Mouse (Mus musculus): ENCODE results near the gene AC161166.1. TPM values are rescaled to one million over a fixed set of nuclear protein-coding genes. Genes with fewer than 3 reads are reported as not detected.

AC161166.1 gene
- total RNA-seq, 2 experiments from 2014 or later: not detected

- ATAC-seq (replicated peaks; ENCODE audit: poor library complexity, severe bottlenecking): peak; percentile 57
Measured at GRCm38 (mm10) chr7:24466835-24467234, 45.4 kb downstream of the AC161166.1 start.

GRCm38 (mm10) chr7:24462388-24463319, 49.6 kb downstream of the AC161166.1 start, which contains the start of gene Plaur:
Plaur (plus strand) TSS chr7:24462484.
- peak; percentile 49 for ATAC-seq (replicated peaks; ENCODE audit: poor library complexity, severe bottlenecking)

- ATAC-seq (replicated peaks; ENCODE audit: poor library complexity, severe bottlenecking): peak; percentile 17
Measured at GRCm38 (mm10) chr7:24461376-24462051, 50.7 kb downstream of the AC161166.1 start.

Other genes with a start within 250 kb of the AC161166.1 start
- 1.3 and 3.9 TPM in 2 replicates for gene Zfp93, start 242.0 kb downstream of the AC161166.1 start, total RNA-seq (2014; fragmentation: Nextera tagmentation)
- gene Zfp93, start 242.0 kb downstream of the AC161166.1 start, total RNA-seq (2017): 1.1 and 3.0 TPM in 2 replicates
- 16.5 and 16.8 TPM in 2 replicates for gene Zfp61, start 211.2 kb downstream of the AC161166.1 start, total RNA-seq (2014; fragmentation: Nextera tagmentation)
- gene Zfp61, start 211.2 kb downstream of the AC161166.1 start, total RNA-seq (2017): 16.7 and 27.7 TPM in 2 replicates
- gene Zfp94, start 195.8 kb downstream of the AC161166.1 start, total RNA-seq (2014; fragmentation: Nextera tagmentation): 5.8 and 6.0 TPM in 2 replicates
- 2.0 and 3.4 TPM in 2 replicates for gene Zfp94, start 195.8 kb downstream of the AC161166.1 start, total RNA-seq (2017)
- not detected in 2 replicates for gene Tescl, start 178.5 kb downstream of the AC161166.1 start, total RNA-seq (2014; fragmentation: Nextera tagmentation)
- not detected in 2 replicates for gene Tescl, start 178.5 kb downstream of the AC161166.1 start, total RNA-seq (2017)
- gene Lypd5, start 163.3 kb downstream of the AC161166.1 start, total RNA-seq (2014; fragmentation: Nextera tagmentation): not detected in 2 replicates
- gene Lypd5, start 163.3 kb downstream of the AC161166.1 start, total RNA-seq (2017): not detected in 2 replicates
- 24.2 and 31.4 TPM in 2 replicates for gene Kcnn4, start 142.2 kb downstream of the AC161166.1 start, total RNA-seq (2014; fragmentation: Nextera tagmentation)
- 36.3 and 43.5 TPM in 2 replicates for gene Kcnn4, start 142.2 kb downstream of the AC161166.1 start, total RNA-seq (2017)
- gene Smg9, start 112.8 kb downstream of the AC161166.1 start, total RNA-seq (2014; fragmentation: Nextera tagmentation): 21.6 and 29.5 TPM in 2 replicates
- 19.5 and 21.8 TPM in 2 replicates for gene Smg9, start 112.8 kb downstream of the AC161166.1 start, total RNA-seq (2017)
- not detected in 2 replicates for gene Irgc1, start 60.2 kb downstream of the AC161166.1 start, total RNA-seq (2014; fragmentation: Nextera tagmentation)
- gene Irgc1, start 60.2 kb downstream of the AC161166.1 start, total RNA-seq (2017): not detected in 2 replicates
- gene Plaur, start 50.0 kb downstream of the AC161166.1 start, total RNA-seq (2014; fragmentation: Nextera tagmentation): 19.0 and 20.5 TPM in 2 replicates
- 23.9 and 26.2 TPM in 2 replicates for gene Plaur, start 50.0 kb downstream of the AC161166.1 start, total RNA-seq (2017)
- gene Cadm4, start 30.4 kb downstream of the AC161166.1 start, total RNA-seq (2014; fragmentation: Nextera tagmentation): not detected in 2 replicates
- gene Cadm4, start 30.4 kb downstream of the AC161166.1 start, total RNA-seq (2017): not detected in 2 replicates
- 1.5 and 4.0 TPM in 2 replicates for gene Zfp428, start 5.4 kb downstream of the AC161166.1 start, total RNA-seq (2014; fragmentation: Nextera tagmentation)
- gene Zfp428, start 5.4 kb downstream of the AC161166.1 start, total RNA-seq (2017): 2.2 and 2.7 TPM in 2 replicates
- 5.1 and 5.9 TPM in 2 replicates for gene Irgq, start 18.2 kb upstream of the AC161166.1 start, total RNA-seq (2014; fragmentation: Nextera tagmentation)
- 3.3 and 4.2 TPM in 2 replicates for gene Irgq, start 18.2 kb upstream of the AC161166.1 start, total RNA-seq (2017)
- gene Pinlyp, start 33.7 kb upstream of the AC161166.1 start, total RNA-seq (2014; fragmentation: Nextera tagmentation): not detected in 2 replicates
- not detected in 2 replicates for gene Pinlyp, start 33.7 kb upstream of the AC161166.1 start, total RNA-seq (2017)
- 72.6 and 80.6 TPM in 2 replicates for gene Xrcc1, start 33.8 kb upstream of the AC161166.1 start, total RNA-seq (2014; fragmentation: Nextera tagmentation)
- 38.6 and 40.9 TPM in 2 replicates for gene Xrcc1, start 33.8 kb upstream of the AC161166.1 start, total RNA-seq (2017)
- 50.4 and 71.3 TPM in 2 replicates for gene Ethe1, start 75.1 kb upstream of the AC161166.1 start, total RNA-seq (2014; fragmentation: Nextera tagmentation)
- gene Ethe1, start 75.1 kb upstream of the AC161166.1 start, total RNA-seq (2017): 23.4 and 28.3 TPM in 2 replicates
- 0.41 and 0.75 TPM in 2 replicates for gene Zfp575, start 75.2 kb upstream of the AC161166.1 start, total RNA-seq (2014; fragmentation: Nextera tagmentation)
- not detected in 2 replicates for gene Zfp575, start 75.2 kb upstream of the AC161166.1 start, total RNA-seq (2017)
- gene Phldb3, start 98.3 kb upstream of the AC161166.1 start, total RNA-seq (2014; fragmentation: Nextera tagmentation): 1.8 and 6.4 TPM in 2 replicates
- gene Phldb3, start 98.3 kb upstream of the AC161166.1 start, total RNA-seq (2017): 7.6 and 13.5 TPM in 2 replicates
- gene Lypd3, start 124.1 kb upstream of the AC161166.1 start, total RNA-seq (2014; fragmentation: Nextera tagmentation): not detected in 2 replicates
- not detected in 2 replicates for gene Lypd3, start 124.1 kb upstream of the AC161166.1 start, total RNA-seq (2017)
- gene Tex101, start 164.2 kb upstream of the AC161166.1 start, total RNA-seq (2014; fragmentation: Nextera tagmentation): not detected in 2 replicates
- gene Tex101, start 164.2 kb upstream of the AC161166.1 start, total RNA-seq (2017): not detected in 2 replicates
- gene BC049730, start 196.8 kb upstream of the AC161166.1 start, total RNA-seq (2014; fragmentation: Nextera tagmentation): not detected in 2 replicates
- gene BC049730, start 196.8 kb upstream of the AC161166.1 start, total RNA-seq (2017): not detected in 2 replicates
- not detected in 2 replicates for gene Gm4763, start 214.5 kb upstream of the AC161166.1 start, total RNA-seq (2014; fragmentation: Nextera tagmentation)
- gene Gm4763, start 214.5 kb upstream of the AC161166.1 start, total RNA-seq (2017): not detected in 2 replicates
- 0.43 and 1.3 TPM in 2 replicates for gene Cd177, start 247.9 kb upstream of the AC161166.1 start, total RNA-seq (2014; fragmentation: Nextera tagmentation)
- gene Cd177, start 247.9 kb upstream of the AC161166.1 start, total RNA-seq (2017): 18.1 and 21.1 TPM in 2 replicates